Mouse (Mus musculus) adrenal gland, adult (tissue): ENCODE results near the gene T2.
A peak's percentile ranks its signal among the peaks of the same experiment; 100 is the strongest.
"Not testable (repeated sequence)": the region's sequence is repeated elsewhere in the genome, so short reads cannot be mapped to it uniquely, and the experiment has no call there.

Experiments used
- DNase-seq, 2 experiments: peaks; one replicate each; pipeline ENCODE4 v3.0.0; 2022 to 2023; ENCODE audit warnings: low spot score in 1 of 2; ENCODE audit not compliant: inconsistent age in 2 of 2

The T2 gene

DNA sequence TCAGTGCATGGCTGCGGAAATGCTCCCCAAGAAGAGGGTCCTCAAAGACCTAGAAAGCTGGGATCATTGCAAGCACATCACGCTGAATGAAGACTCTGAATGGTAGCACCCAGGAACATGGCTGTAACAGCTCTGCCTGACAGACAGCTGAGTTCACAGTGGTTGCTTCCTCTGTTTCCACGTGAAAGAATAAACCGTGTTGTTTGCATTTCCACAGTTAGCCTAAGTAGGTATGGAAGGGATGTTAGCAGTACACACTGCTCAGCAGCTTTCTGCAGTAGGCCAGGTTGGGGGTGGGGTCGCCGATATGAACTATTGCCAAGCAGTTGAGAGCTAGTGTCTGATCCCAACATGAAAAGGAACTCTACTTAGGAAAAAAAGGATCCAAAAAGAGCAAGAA is at the start of gene T2:
T2 (plus strand) TSS at position 301 of the 400 bp plus-strand sequence.
- DNase-seq: no peak

DNA sequence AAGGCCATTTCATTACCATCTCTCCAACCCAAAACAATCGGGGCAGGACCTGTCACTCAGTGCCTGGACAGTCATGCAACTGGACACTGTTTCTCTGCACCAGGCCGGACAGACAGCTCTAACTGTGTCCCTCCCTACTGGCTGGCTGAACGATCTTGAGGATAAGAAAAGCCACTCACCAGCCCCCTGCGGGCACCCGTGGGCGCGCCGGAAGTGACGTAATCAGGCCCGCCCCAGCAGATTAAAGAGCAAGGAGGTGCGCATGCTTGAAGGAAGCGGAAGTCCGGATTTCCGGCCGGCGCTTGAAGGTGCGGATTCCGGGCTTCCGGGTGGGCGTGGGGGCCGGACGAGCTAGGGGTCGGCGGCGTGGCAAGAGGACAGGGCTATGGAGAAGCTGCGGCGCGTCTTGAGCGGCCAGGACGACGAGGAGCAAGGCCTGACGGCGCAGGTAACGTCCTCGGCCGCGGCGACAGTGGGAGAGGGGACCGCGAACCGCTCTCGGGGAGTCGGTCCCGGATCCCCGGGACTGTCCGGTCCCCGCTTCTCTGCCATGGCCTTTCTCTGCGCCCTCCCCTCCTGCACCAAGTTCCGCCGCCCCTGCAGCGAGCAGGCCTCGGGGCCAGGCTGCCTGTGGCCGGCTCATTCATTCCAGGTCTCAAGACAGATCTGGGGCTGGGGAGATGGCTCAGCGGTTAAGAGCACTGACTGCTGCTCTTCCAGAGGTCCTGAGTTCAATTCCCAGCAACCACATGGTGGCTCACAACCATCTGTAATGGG is 44.8 kb upstream of the T2 start, which contains the start of gene Sft2d1:
Sft2d1 (plus strand) TSS at position 265 of the 777 bp plus-strand sequence.
- peak; percentile 97 to 99 for DNase-seq

DNA sequence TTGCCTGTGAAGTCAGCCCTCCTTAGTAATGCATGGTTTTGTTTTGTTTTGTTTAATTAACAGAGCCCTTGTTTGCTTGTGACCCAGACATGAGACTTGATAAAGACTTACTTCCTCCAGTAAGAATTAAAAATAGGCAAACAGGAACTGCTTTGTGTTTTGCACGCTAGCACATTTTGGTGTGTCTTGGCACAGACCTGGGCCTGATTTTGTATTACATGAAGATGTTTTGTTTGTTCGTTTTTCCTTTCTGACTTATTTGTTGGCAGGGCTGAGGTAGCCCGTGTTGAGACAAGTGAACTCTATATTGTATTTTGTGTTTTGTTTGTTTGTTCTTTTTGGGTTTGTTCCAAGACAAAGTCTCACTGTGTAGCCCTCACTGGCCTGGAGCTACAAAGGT is 44.0 kb upstream of the T2 start:
- DNase-seq: peak in 1 of 2 experiments; percentile 50

DNA sequence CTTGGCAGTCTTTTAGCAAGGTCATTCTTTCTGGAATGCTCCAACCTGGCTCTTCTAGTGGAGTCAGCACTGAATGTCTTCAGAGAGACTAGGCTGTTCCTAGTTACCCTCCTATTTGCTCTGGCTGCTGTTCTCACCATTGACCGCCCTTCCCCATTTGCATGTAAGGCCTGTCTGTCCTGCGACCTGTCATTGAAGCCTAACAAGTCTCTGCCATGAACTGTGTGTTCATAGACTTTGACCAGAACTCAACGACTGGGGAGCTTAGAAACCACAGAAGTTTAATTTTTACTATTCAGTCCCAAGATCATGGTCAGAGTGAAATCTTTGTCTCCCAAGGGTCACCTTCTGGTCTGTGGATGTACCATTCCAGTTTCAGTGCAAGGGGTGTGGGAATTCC is 41.8 kb upstream of the T2 start:
- DNase-seq: no peak

DNA sequence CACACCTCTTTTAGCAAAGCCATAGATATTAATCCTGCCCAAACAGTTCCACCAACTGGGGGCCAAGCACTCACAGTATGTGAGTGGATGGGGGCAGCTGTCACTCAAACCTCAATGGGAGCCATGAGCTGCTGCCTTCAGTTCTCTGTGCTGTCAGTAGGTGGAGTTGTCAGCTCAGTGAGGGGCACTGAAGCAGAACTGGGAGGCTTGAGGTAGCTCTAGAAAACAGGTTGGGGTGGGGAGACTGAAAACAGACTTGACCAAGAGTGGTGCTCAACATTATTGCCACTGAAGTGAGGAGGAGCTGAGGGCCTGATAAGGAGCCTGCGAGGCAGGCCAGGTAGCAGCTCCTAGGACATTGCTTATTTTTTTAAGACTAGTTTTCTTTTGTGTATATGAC is 39.5 kb upstream of the T2 start:
- DNase-seq: no peak

DNA sequence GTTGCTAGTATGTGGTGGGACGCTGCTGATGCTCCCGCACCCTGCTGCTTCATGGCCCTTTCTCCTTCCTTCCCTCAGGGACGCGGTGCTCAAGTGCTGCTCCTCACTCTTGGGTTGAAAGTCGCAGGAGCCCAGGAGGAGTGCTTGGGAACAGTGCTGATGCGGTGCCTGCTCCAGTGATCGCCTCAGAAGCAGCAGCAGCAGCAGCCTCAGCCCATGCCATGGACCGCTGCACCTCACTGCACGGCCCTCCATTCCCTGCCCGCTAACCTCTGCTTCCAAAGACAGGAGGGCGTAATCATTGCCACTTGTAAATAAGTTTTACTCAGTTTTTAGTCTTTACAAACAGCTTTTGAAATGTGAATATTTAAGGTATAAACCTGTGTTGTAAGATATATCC is 28.9 kb upstream of the T2 start:
- not testable (repeated sequence) for DNase-seq

DNA sequence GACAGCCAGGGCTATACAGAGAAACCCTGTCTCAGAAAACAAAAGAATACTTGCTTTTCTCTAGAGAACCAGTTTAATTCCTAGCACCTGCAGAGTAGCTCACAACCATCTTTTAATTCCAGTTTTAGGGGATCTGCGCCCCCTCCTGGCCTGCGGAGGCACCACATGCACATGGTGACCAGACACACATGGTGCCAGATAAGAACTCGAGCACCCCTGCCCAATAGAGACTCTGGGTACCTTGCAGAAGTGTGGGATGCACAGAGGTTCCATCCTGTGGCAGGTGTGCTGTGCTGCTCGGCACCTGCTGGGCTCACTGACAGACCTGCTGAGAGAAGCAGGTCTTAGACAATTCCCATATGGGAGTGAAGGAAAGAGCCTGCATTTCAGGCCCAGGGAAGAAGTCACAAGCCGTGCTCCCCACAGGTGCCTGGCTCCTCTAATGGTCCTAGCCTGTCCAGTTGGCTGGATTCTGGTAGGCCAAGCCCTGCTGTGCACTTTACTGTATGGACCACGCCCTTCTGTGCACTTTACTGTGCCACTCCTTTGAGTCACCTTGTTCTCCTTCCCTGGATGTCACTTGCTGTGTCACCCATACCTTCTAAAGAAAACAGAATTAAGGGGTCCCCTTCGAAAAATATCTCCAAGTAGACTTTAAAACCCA is 27.1 kb upstream of the T2 start:
- DNase-seq: no peak

DNA sequence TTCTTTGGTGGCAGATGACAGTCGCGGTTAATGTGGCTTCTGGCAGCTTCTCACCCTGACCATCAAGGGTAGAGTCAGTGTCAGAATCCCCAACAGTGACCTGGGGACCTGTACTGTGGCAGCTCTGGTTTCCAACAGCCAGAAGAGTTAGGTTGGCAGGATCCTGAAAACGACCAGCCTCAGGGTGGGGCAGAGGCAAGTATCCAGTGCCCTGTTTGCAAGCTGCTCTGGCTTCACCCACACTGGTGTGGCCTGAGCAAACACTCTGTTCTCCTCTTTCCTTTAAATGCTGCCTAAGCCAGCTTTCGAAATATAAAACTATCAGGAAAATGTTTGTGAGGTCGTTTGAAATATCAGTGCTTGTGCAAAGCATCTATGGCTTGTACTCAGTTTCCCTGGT is 25.2 kb upstream of the T2 start:
- DNase-seq: no peak

DNA sequence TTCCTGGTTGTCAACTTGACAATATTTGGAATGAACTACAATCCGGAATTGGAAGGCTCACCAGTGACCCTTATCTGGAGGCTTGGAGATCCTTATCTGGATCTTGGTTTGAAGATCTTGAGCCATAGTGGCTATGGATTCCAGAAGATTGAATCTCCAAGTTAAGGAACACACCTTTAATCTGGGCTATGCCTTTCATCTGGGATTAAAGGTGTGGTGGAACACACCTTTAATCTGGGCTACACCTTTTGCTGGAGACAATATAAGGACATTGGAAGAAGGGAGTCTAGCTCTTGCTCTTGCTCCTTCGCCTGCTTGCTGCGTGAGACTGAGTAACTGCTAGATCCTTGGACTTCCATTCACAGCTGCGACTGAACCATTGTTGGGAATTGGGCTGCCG is 18.6 kb upstream of the T2 start, which contains the start of gene Prr18:
Prr18 (plus strand) TSS at position 301 of the 400 bp plus-strand sequence.
- DNase-seq: not testable (repeated sequence)

DNA sequence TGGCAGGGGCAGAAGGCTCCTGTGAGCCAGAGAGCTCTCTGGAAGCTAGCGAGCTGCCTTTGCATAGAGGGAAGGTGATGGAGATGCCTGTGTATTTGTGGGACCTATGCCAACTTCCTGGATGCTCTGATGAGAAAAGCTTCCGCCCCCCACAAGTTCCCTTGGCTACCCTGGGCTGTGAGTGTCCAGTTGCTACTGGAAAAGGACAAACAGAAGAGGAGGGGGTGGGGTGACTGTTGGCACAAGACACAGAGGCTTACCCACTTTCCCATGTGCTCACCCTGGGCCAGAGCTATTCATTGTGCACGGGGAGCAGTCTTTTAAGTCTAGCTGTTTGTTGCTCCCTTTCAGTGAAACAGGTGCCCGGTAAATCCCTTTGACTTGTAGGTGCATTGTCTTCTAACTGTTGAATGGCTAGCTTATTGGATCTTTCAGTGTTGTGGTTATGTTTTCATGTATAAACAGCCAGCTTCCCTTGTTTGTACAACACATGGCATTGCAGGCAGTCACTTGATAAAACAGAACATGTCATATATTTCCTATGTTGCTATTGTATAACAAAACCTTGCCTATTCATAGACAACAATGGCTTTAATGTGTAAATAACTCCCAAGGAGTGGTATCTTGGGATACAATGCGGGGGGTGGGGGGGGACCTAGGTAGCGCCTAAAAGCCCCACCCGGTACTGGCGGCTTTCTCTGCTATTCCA is 16.0 kb upstream of the T2 start:
- no peak for DNase-seq

DNA sequence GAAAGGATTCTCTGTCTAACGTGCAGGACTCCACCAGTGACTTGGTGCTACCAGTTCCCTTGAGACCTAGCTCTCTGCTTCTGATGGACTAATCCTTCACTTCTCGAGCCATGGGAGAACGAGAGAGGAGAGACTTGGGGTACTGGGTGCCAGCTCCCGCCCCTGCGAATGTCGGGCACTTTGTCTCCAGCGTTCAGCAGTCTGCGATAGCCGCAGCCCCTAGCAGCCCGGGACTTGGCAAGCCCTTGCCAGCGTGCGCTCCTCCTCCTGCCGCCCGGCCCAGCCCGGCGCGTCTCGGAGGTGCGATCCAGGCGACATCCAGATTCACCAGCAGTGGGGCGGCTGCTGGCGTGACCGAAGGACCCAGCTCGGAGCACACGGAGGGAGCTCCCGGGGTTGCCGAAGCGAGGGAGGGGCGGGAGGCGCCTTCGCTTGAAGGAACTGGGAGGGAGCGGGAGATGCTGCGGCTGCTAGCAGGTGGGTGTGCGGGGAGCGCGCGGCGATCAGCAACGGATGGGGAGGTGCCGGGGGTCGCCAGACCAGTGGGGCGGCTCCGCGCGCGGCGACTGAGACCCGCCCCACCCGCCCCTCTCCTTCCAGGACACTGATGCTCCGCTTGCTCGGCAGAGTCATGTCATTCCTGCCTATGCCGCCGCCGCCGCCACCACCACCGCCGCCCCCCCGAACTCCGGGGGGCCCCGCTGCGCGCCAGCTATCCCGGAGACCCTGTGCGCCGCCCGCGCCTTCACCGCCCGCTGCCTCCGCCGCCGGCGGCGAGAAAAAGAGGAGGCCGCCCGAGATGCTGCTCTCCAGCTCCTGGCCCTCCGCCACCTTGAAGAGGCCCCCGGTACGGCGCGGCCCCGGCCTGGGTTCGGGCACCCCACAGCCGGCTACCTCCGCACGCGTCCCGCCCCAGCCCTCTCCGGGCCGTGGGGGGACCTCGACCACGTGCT is 15.1 kb upstream of the T2 start:
- peak; percentile 23 to 57 for DNase-seq

DNA sequence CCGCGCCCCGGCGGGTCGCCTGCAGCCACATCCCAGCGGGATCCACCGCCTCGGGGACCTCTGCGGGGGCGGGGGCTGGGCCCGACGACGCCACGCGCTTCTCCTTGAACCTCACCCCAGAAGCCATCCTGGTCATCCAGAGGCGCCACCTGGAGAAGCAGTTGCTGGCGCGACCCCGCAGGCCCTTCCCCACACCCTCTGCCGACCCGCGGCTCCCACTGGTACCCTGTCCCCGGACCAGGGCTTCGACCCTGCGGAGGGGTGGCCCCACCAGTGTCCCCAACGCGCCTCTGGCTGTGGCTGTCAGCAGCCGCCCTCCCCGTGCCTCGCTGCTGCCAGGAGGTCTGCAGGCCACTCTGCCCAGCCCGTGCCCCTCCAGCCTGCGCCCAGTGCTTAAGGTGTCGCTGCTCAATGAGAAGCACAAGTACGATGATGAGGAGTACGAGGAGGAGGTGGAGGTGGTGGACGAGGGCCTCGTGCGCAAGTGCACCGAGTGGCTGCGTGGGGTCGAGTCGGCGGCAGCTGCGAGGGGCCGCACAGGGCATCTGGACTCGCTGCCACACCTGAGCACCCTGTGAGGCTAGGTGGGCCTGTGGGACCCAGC is 14.3 kb upstream of the T2 start:
- DNase-seq: no peak

DNA sequence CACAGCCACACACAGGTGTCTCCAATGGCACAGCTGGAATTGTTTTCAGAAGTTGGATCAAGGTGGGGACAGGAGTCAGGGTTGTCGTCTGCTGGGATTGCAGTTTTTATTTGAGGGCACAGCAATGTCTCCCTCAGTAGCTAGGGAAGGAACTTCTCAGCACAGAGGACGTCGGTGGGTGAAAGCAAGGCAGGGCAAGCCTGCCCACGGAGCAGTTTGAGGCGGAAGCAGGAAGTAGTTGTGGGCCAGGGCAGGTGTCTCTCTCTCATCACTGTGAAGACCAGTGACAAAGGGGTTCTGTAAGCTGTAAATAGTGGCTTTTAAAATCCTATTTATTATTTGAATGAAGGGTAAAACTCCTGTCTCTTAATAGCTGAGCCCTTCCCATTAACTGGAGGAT is 13.1 kb upstream of the T2 start:
- no peak for DNase-seq

DNA sequence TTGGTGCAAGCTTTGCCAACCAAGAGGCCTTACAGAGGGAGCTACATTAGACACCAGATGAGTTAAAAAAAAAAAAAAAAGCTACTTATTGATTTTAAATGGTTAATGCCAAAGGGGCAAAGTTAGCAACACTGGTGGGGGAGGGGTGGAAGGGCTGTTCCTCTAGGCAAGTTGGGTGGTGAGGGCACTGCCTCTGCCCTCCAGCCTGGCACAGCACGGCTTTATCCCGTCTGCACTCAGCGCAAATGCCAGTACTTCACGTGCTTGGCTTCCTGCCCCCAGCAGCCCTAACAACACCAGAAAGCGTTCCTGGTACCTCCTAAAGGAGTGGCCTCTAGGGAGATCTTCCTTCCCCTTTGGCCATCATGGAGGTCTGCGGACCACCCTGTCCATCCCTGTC is 12.4 kb upstream of the T2 start:
- no peak for DNase-seq

DNA sequence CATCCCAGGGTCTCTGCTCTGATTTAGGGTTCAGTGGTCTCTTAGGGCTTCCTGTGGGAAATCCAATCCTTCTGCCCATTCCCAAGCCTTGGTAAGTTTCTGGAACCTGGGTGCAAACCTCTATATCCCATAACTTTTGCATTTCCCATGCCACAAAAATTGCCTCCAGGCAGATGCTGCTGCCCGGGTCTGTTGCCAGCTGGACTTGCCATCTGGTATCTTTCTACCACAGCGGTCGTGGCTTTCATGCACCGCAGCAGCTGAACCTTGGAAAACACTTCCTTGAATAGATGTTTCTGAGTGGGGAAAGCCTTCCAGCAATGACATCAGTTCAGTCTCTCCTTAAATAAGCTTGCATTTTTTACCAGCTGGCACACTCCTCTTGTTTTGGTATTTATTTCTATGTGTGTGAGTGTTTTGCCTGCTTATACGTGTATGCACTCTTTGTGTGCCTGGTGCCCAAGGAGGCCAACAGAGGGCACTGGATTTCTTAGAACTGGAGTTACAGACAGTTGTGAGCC is 8.0 kb upstream of the T2 start:
- DNase-seq: no peak

DNA sequence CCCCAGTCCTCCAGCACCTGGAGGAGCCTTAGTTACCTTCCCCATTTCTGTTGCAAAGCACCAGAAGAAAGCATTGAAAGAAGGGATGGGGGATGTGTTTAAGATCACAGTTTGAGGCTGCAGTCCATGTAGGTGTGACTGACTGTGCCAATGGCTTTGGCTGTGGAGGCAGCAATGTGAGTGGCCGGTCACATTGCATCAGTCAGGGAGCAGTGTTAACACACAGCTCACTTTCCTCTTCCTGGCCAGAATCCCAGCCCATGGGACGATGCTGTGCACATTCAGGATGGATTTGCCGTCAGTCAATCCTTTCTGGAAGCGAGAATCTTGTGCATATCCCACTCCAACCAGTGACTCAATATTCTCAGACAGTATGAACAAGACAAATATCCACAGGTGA is 6.9 kb upstream of the T2 start:
- no peak for DNase-seq

DNA sequence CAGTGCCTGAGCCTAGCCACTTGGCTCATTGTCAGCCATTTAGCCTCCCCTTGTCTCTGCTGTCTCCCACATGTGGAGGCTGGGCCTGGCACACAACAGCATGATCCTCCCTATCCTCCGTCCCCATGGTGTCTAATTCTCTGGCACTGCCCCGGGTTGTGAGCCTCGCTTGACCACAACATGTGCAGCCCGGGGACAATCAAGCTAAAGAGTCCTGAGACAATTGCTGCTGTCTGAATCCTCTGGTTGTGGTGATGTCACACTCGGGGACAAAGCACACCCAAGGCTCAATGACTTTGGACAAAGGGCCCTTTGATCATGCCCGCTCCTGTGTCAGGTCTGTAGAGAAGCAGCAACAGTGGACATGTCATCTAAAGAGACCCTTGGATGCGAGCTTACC is 4.7 kb upstream of the T2 start:
- DNase-seq: no peak

DNA sequence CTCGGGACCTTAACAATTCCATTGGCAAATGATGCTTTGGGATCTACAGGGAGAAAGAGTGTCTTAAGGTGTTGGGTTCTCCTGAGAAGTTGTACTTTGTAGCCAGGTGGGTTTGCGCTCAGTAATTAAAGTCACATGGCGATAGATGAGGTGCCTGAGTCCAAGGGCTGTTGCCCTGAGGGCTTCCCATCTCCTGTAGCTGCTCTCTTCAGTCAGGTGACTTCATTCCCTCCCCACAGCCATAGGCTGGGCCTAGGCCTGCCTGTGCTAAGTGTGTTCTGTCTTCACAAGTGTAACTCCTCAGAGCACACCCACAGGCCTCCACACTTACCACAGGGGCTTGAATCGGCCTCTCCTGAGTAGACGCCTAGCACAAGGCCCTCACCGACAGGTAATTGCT is 1.7 kb downstream of the T2 start:
- no peak for DNase-seq

DNA sequence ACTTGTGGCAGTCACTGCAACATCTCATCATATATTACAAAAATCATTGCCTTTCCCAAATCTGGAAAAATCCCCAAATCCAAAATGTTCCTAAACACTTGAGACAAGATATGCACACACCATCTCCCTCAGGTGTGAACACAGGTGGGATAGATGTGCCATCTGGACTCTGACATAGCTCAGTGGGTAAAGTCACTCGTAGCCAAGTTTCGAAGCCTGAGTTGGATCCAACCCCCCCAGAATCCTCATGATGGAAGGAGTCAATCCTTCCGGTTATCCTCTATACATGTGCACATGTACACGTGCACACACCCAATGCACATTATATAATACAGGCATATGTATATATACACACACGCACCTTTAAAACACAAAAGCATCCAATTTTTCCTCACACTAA is 5.1 kb downstream of the T2 start:
- no peak for DNase-seq
